Mouse (Mus musculus) embryonic facial prominence, embryonic 10.5 days (tissue): ENCODE data around the gene Ikzf2. TPM values are rescaled to one million over a fixed set of nuclear protein-coding genes. Genes with fewer than 3 reads are reported as not detected.
A peak's percentile ranks its signal among the peaks of the same experiment; 100 is the strongest.

Source experiments
- DNase-seq: peaks from one replicate; pipeline ENCODE4 v3.0.0-alpha.2; 2017; ENCODE audit warnings: low spot score
- H3K27ac ChIP-seq: fragments of 300-500 bp; sonication (generic); replicated peaks from 2 replicates; pipeline ENCODE4 v1.5.1; 2016; ENCODE audit warnings: mild to moderate bottlenecking
- H3K27me3 ChIP-seq: fragments of 300-500 bp; sonication (generic); replicated peaks from 2 replicates; pipeline ENCODE4 v1.6.1; 2016; ENCODE audit warnings: low read depth, mild to moderate bottlenecking; ENCODE audit not compliant: poor library complexity, severe bottlenecking
- H3K36me3 ChIP-seq: fragments of 300-500 bp; sonication (generic); replicated peaks from 2 replicates; pipeline ENCODE4 v1.6.1; 2016; ENCODE audit warnings: mild to moderate bottlenecking, moderate library complexity
- H3K4me1 ChIP-seq: fragments of 300-500 bp; sonication (generic); 2 replicates; pipeline ENCODE4 v1.6.1; 2016
- H3K4me3 ChIP-seq: fragments of 300-500 bp; sonication (generic); 2 replicates; pipeline ENCODE4 v1.5.1; 2016; ENCODE audit warnings: mild to moderate bottlenecking, moderate library complexity
- H3K9me3 ChIP-seq: fragments of 300-500 bp; sonication (generic); 2 replicates; pipeline ENCODE4 v1.6.1; 2016; ENCODE audit warnings: mild to moderate bottlenecking
- WGBS: fragments of 180-500 bp; shearing (Covaris S2); methylation state at CpG from one replicate; pipeline ENCODE4 v1.1.7; 2016; 5-methylcytosine and 5-hydroxymethylcytosine counted together
- polyA plus RNA-seq: library from polyadenylated mRNA; unstranded; fragments of >200 nt; fragmentation: Nextera tagmentation; extraction: Ambion mirVana; gene quantifications from 2 replicates; pipeline ENCODE4 v1.2.1, GENCODE M21; 2016

Gene Ikzf2
- polyA plus RNA-seq, 1 experiment from 2014 or later: 7.5 TPM

DNA sequence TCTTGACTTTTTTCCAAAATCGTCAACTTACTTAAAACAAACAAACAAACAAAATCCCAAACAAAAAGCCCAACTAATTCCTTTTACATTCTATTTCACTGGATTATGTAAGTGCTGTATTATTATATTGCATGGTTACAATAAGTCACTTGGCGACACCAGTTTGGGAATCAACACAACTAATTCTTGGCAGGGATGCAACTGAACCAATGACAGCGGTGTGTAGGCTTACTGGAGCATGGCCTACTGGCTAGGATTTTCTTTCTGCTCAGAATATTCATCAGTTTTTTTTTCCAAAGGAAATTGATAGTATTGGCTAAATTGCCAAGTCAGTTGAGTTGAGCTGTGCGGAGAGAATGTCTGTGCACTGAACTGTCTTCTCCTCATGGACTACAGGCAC, 167.7 kb downstream of the Ikzf2 start:
- Histone ChIP-seq H3K27me3 (no peaks in the 10 kb centered on the region), H3K4me3 (no peak overlapping the region), H3K27ac (no peak overlapping the region), H3K36me3 (no peaks in the 10 kb centered on the region), H3K9me3 (no peaks in the 10 kb centered on the region), H3K4me1 (no peaks in the 10 kb centered on the region)
- DNase-seq: no peak
- WGBS: 96% methylated on average over 4 of the region's 4 CpGs

- Histone ChIP-seq H3K36me3 (no peaks in the 10 kb centered on the region), H3K4me1 (peaks cover 9% of the 10 kb centered on the region), H3K27ac (no peak overlapping the region), H3K9me3 (no peaks in the 10 kb centered on the region), H3K4me3 (no peak overlapping the region), H3K27me3 (no peaks in the 10 kb centered on the region)
- DNase-seq: no peak
- WGBS: 91% methylated on average over 4 of the region's 4 CpGs
These were observed 169.0 kb downstream of the Ikzf2 start for GRCm38 (mm10) chr1:69518012-69518411.

- Histone ChIP-seq H3K9me3 (no peaks in the 10 kb centered on the region), H3K27ac (no peak overlapping the region), H3K4me1 (peaks cover 9% of the 10 kb centered on the region), H3K4me3 (no peak overlapping the region), H3K36me3 (no peaks in the 10 kb centered on the region), H3K27me3 (no peaks in the 10 kb centered on the region)
- WGBS: 87% methylated on average over 5 of the region's 5 CpGs
- DNase-seq: no peak
These were observed 170.9 kb downstream of the Ikzf2 start for GRCm38 (mm10) chr1:69516144-69516543.

GRCm38 (mm10) chr1:69513595-69514250, 173.3 kb downstream of the Ikzf2 start:
- no peaks in the 10 kb centered on the region for H3K36me3 ChIP-seq
- H3K4me3 ChIP-seq: no peak overlapping the region
- 42% methylated on average over 5 of the region's 5 CpGs for WGBS
- no peaks in the 10 kb centered on the region for H3K9me3 ChIP-seq
- H3K4me1 ChIP-seq: peaks cover 9% of the 10 kb centered on the region
- no peaks in the 10 kb centered on the region for H3K27me3 ChIP-seq
- H3K27ac ChIP-seq: no peak overlapping the region; the same call in 1 of the 2 replicates
- DNase-seq: peak; percentile 22

DNA sequence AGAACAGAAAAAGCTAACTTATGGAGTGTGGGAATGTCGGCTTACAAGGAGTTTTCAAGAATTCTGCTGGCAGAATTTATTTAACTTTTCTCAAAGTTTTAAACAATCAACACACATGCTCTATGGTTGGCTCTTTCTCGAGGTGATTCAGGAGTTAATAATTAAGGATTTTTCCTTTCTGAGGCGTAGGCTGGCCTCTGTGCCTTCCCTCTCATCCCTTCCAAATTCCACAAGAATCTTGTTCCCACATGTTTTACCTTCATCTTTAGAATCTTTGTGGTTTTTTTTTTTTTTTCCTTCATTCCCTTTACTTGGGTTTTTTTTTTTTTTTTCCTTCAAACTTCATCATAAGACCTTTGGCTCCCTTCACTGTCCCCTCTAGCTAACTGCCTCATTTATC, 178.8 kb downstream of the Ikzf2 start:
- no peak overlapping the region for H3K4me3 ChIP-seq
- no peaks in the 10 kb centered on the region for H3K36me3 ChIP-seq
- no peaks in the 10 kb centered on the region for H3K9me3 ChIP-seq
- H3K27me3 ChIP-seq: no peaks in the 10 kb centered on the region
- H3K4me1 ChIP-seq: peaks cover 3% of the 10 kb centered on the region
- 71% methylated on average over 3 of the region's 3 CpGs for WGBS
- H3K27ac ChIP-seq: no peak overlapping the region
- DNase-seq: no peak

DNA sequence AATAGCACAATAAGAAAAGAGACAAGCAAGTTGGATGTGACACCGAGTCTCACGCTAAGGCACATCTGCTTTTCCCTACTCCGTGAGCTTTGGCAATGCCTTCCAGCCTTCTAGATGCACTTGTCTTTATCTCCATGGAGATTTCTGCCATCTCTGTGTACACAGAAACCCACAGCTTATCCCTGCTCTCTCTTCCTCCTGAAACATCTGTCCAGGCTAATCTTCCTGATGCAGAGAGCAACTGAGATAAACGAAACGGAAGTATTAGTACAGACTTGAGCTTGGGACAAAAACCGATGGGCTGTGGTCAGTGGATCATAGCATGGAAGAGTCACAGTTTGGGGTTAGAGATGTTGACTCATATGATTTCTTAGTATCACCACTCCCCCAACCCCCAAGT, 179.5 kb downstream of the Ikzf2 start:
- 92% methylated on average over 6 of the region's 6 CpGs for WGBS
- no peaks in the 10 kb centered on the region for H3K27me3 ChIP-seq
- H3K27ac ChIP-seq: no peak overlapping the region
- DNase-seq: no peak
- H3K4me3 ChIP-seq: no peak overlapping the region
- H3K4me1 ChIP-seq: no peaks in the 10 kb centered on the region
- H3K36me3 ChIP-seq: no peaks in the 10 kb centered on the region
- H3K9me3 ChIP-seq: no peaks in the 10 kb centered on the region

DNA sequence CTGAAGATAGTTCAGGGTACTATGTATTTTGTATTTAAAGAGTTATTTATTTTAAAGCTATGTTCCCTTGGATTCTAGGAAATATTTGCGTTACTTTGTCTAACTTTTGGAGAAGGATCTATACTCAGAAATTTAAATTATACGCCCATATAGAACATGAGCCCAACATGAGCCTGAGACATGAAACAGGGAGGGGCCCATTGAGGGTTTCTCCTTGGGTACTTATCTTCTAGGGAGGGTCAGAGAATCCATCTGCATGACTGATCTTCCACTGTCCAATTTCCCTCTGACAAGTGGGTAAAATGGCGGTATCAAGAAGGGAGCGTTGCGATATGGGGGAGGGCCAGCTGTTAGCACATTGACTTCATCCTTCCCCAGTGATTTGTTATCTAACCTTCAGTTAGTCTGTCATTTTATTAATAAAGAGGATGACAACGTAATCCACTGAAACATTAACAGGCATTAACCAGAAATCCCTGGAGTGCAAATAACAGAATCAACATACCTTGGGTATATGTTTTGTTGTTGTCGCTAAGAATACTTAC, 180.4 kb downstream of the Ikzf2 start:
- DNase-seq: no peak
- 95% methylated on average over 7 of the region's 7 CpGs for WGBS
- Histone ChIP-seq H3K4me3 (no peak overlapping the region), H3K27me3 (no peaks in the 10 kb centered on the region), H3K27ac (no peak overlapping the region), H3K36me3 (no peaks in the 10 kb centered on the region), H3K4me1 (no peaks in the 10 kb centered on the region), H3K9me3 (no peaks in the 10 kb centered on the region)

GRCm38 (mm10) chr1:69506011-69506410, 181.0 kb downstream of the Ikzf2 start:
- DNase-seq: no peak
- 98% methylated on average over 6 of the region's 6 CpGs for WGBS
- Histone ChIP-seq H3K9me3 (no peaks in the 10 kb centered on the region), H3K27ac (no peak overlapping the region), H3K4me3 (no peak overlapping the region), H3K4me1 (no peaks in the 10 kb centered on the region), H3K36me3 (no peaks in the 10 kb centered on the region), H3K27me3 (no peaks in the 10 kb centered on the region)

DNA sequence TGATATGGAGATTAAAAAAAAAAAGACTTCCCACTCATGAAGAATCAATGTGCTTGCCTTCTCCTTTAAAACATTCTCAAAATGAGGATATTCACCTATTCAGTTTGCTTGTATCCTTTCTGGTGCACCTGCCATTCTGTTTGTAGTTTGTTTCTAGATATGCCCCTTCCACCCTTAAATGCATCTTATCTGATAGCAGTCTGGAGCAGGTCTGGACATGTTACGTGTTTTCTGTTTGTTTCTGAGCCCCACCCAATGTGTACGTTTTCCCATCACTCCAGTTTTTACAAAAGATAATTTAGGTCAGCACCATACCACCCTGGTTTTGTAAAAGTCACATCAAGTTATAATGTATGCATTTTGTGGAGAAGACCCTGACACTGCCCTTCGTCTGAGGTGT, 186.7 kb downstream of the Ikzf2 start:
- Histone ChIP-seq H3K36me3 (no peaks in the 10 kb centered on the region), H3K27ac (no peak overlapping the region), H3K9me3 (no peaks in the 10 kb centered on the region), H3K4me1 (0 out of 2 replicates have a peak, but pooled peaks cover 4% of the 10 kb centered on the region), H3K4me3 (no peak overlapping the region), H3K27me3 (no peaks in the 10 kb centered on the region)
- WGBS: 85% methylated on average over 3 of the region's 3 CpGs
- DNase-seq: no peak

- Histone ChIP-seq H3K27ac (no peak overlapping the region), H3K36me3 (no peaks in the 10 kb centered on the region), H3K9me3 (no peaks in the 10 kb centered on the region), H3K27me3 (no peaks in the 10 kb centered on the region), H3K4me1 (0 out of 2 replicates have a peak, but pooled peaks cover 4% of the 10 kb centered on the region), H3K4me3 (no peak overlapping the region)
- DNase-seq: no peak
- WGBS: 86% methylated on average over 5 of the region's 5 CpGs
These were observed 187.4 kb downstream of the Ikzf2 start for GRCm38 (mm10) chr1:69499652-69500051.

DNA sequence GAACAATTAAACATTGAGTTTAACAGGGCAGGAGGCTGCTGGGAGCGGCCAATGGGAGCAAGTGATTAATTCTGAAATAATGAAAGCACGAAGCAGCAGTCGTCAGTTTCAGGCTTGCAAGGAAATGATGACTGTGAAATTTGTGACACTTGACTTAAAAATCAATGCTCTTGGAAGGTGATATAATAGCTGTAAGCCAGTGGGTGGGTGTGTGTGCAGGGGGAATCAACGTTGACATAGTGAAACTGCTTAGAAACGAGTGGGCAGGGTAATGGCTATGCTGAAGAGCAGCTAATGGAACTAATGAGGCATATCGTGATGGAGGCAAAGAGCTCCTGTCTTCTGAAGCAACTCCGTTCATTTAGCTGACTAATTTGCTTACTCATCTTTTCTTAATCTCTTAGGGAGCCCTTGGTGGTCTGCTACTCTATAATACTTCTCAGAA, 188.2 kb downstream of the Ikzf2 start:
- DNase-seq: no peak
- no peaks in the 10 kb centered on the region for H3K27me3 ChIP-seq
- H3K27ac ChIP-seq: no peak overlapping the region
- H3K36me3 ChIP-seq: no peaks in the 10 kb centered on the region
- H3K4me1 ChIP-seq: 0 out of 2 replicates have a peak, but pooled peaks cover 4% of the 10 kb centered on the region
- no peak overlapping the region for H3K4me3 ChIP-seq
- 50% methylated on average over 7 of the region's 7 CpGs for WGBS
- no peaks in the 10 kb centered on the region for H3K9me3 ChIP-seq

DNA sequence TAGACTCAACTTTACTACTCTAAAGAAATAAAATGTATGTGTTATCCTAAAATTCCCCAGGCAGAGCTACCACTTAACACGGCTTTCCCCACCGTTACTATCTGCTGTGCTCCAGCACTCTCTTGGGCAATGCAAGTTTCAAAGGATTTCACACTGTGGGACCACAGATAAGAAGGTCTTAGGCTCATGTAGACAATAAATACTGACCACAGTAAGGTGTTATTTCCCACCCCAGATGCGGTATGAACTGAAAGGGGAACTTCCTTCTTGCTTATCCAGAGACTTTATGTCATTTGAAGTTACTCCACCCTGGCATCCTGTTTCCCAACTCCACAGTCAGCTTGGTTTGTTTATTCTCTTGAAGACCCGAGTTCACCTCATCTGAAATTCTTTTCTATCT, 191.0 kb downstream of the Ikzf2 start:
- no peak overlapping the region for H3K4me3 ChIP-seq
- 80% methylated on average over 4 of the region's 4 CpGs for WGBS
- peaks cover 10% of the 10 kb centered on the region; the same call in 1 of the 2 replicates for H3K4me1 ChIP-seq
- H3K27me3 ChIP-seq: no peaks in the 10 kb centered on the region
- DNase-seq: no peak
- H3K36me3 ChIP-seq: no peaks in the 10 kb centered on the region
- no peak overlapping the region for H3K27ac ChIP-seq
- no peaks in the 10 kb centered on the region for H3K9me3 ChIP-seq

- no peak overlapping the region; the same call in 1 of the 2 replicates for H3K27ac ChIP-seq
- peaks cover 19% of the 10 kb centered on the region for H3K4me1 ChIP-seq
- H3K9me3 ChIP-seq: no peaks in the 10 kb centered on the region
- 84% methylated on average over 11 of the region's 11 CpGs for WGBS
- no peak overlapping the region for H3K4me3 ChIP-seq
- no peaks in the 10 kb centered on the region for H3K27me3 ChIP-seq
- H3K36me3 ChIP-seq: no peaks in the 10 kb centered on the region
- DNase-seq: no peak
These were observed 193.6 kb downstream of the Ikzf2 start for GRCm38 (mm10) chr1:69493309-69494047.
